Mouse (Mus musculus): Measurements from ENCODE around the gene Hectd2. TPM values are rescaled to one million over a fixed set of nuclear protein-coding genes. Genes with fewer than 3 reads are reported as not detected.

The Hectd2 gene
- 0.12 and 0.39 TPM in 2 replicates for total RNA-seq (2012; rRNA removed)
- polyA plus RNA-seq (2012; ENCODE audit: insufficient read depth in 1 of 2, insufficient read length in 2 of 2, low read depth in 1 of 2, low replicate concordance in 2 of 2, missing spikeins in 1 of 2): 1 to 10 TPM in 1 of 2 experiments, not detected in 1; 2.0 TPM

DNA sequence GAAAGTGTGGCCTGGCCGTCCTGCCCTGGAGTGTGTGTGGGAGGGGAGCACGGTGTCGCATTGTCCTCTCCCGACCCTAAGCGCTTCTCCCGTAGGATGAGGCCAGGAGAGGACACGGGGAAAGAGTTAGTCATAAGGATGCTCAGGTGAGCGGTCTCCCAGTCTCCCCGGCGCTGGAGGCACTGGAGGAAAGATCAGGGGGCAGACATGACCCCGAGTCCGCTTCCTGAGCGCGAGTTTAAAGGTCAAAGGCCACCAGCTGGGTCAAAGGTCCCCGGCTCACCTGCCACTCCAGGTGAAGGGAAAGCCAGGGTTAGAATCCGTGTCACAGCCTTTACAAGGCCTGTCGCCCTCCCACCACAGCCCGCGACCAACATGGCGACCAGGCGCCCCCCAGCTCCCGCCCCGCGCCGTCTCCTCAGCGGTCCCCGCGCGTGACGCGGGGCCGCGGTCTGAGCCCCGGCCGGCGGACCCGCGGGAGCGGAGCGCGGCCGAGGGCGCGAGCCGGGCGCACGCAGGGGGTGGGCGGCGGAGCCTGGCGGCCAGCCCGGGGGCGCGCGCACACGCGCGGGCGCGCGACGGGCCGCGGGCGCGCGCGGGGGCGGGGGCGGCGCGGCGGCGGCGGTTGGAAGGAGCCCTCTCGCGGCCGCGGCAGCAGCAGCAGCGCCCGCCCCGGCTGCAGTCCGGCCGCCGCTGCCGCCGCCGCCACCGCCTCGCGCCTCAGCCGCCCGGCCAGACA, at the start of gene Hectd2:
Gene Hectd2, plus strand, starts transcription at position 594 of the 739 bp plus-strand sequence.
- peak within 1 kb of the TSS; percentile 74 to 92 for H3K4me3 ChIP-seq (ENCODE audit: control insufficient read depth in 1 of 2, insufficient read depth in 1 of 2, low read depth in 2 of 2, low read length in 2 of 2)
- no peak for TF ChIP-seq POLR2AphosphoS2 (IDR thresholded peaks at IDR 0.05; ENCODE audit: low read length)
- peak in 1 of 3 experiments; percentile 46; a peak in 3 of 6 replicates for TF ChIP-seq CTCF (IDR thresholded peaks at IDR 0.05 in 2 of 3, conservative IDR thresholded peaks at IDR 0.05 in 1 of 3; ENCODE audit: control insufficient read depth in 1 of 3, insufficient read depth in 1 of 3, low read depth in 2 of 3, low read length in 3 of 3, poor library complexity in 1 of 3, severe bottlenecking in 1 of 3)

DNA sequence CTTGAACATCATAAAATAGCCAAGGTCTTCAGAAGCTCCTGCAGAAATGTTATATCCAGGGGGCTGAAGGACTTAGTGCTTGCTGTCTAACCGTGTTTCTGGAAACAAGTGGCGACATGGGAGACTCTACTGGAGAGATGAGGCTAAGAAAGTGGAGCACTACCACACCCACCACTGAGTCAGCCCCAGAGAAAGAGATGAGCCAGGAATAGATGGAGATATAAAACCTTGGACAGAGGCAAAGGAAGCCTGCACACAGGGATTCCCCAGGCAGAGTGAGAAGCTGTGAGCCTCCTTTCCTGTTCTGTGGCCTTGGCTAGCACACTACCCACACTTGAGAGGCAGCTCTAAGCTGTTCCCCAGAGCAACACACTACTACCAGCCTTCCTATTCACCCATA, 49.7 kb upstream of the Hectd2 start:
- H3K36me3 ChIP-seq (ENCODE audit: control insufficient read depth in 1 of 2, insufficient read depth in 2 of 2, low read length in 2 of 2): no peaks in the 10 kb centered on the region
- no peak for DNase-seq (ENCODE audit: low read depth, low spot score)
- H3K9ac ChIP-seq (ENCODE audit: control insufficient read depth, low read depth, low read length, poor library complexity, severe bottlenecking): no peak overlapping the region
- H3K27ac ChIP-seq (ENCODE audit: control insufficient read depth, low read depth, low read length): no peak overlapping the region
- H3K4me1 ChIP-seq (ENCODE audit: control insufficient read depth in 1 of 2, insufficient read depth in 2 of 2, low read length in 2 of 2): no peaks in the 10 kb centered on the region
- H3K4me3 ChIP-seq (ENCODE audit: control insufficient read depth in 1 of 2, insufficient read depth in 1 of 2, low read depth in 2 of 2, low read length in 2 of 2): no peak overlapping the region
- TF ChIP-seq E2F4 (IDR thresholded peaks at IDR 0.05; ENCODE audit: borderline replicate concordance, low read depth, low read length) (no peak), ZKSCAN1 (IDR thresholded peaks at IDR 0.05; ENCODE audit: low read depth, low read length) (no peak), CTCF (IDR thresholded peaks at IDR 0.05 in 2 of 3, conservative IDR thresholded peaks at IDR 0.05 in 1 of 3; ENCODE audit: control insufficient read depth in 1 of 3, insufficient read depth in 1 of 3, low read depth in 2 of 3, low read length in 3 of 3, poor library complexity in 1 of 3, severe bottlenecking in 1 of 3) (no peak), MXI1 (IDR thresholded peaks at IDR 0.05; ENCODE audit: low read depth, low read length) (no peak), POLR2AphosphoS5 (IDR thresholded peaks at IDR 0.05; ENCODE audit: borderline replicate concordance, low read depth, low read length) (no peak), MAX (IDR thresholded peaks at IDR 0.05; ENCODE audit: low read length) (no peak), TBP (IDR thresholded peaks at IDR 0.05; ENCODE audit: low read depth, low read length) (no peak), TCF12 (IDR thresholded peaks at IDR 0.05; ENCODE audit: low read depth, low read length) (no peak), USF1 (IDR thresholded peaks at IDR 0.05; ENCODE audit: low read depth, low read length) (no peak), JUND (IDR thresholded peaks at IDR 0.05; ENCODE audit: low read depth, low read length) (no peak), GABPA (IDR thresholded peaks at IDR 0.05; ENCODE audit: low read depth, low read length) (no peak), POLR2AphosphoS2 (IDR thresholded peaks at IDR 0.05; ENCODE audit: low read length) (no peak), ZC3H11A (IDR thresholded peaks at IDR 0.05; ENCODE audit: low read depth, low read length) (no peak), CHD2 (IDR thresholded peaks at IDR 0.05; ENCODE audit: low read length) (no peak), ETS1 (IDR thresholded peaks at IDR 0.05; ENCODE audit: low read depth, low read length) (no peak), CHD1 (IDR thresholded peaks at IDR 0.05; ENCODE audit: low read depth, low read length) (no peak)
- H3K79me2 ChIP-seq (ENCODE audit: control insufficient read depth, insufficient read depth, low read length, poor library complexity): no peaks in the 10 kb centered on the region
- no peaks in the 10 kb centered on the region for H3K9me3 ChIP-seq (replicated peaks; ENCODE audit: insufficient read depth, low read length)
- peaks cover 0 to 1% of the 10 kb centered on the region in 2 experiments; a peak in 1 of 4 replicates for H3K27me3 ChIP-seq (ENCODE audit: control insufficient read depth in 1 of 2, insufficient read depth in 2 of 2, low read length in 2 of 2)

More for the DNA sequence above, at the start of gene Hectd2:
- no peaks in the 10 kb centered on the region; a peak in 1 of 4 replicates for H3K4me1 ChIP-seq (ENCODE audit: control insufficient read depth in 1 of 2, insufficient read depth in 2 of 2, low read length in 2 of 2)
- no peaks in the 10 kb centered on the region; the same call in 1 of the 2 replicates for H3K79me2 ChIP-seq (ENCODE audit: control insufficient read depth, insufficient read depth, low read length, poor library complexity)
- H3K9ac ChIP-seq (ENCODE audit: control insufficient read depth, low read depth, low read length, poor library complexity, severe bottlenecking): peak within 1 kb of the TSS; percentile 81
- no peak within 1 kb of the TSS for H3K27ac ChIP-seq (ENCODE audit: control insufficient read depth, low read depth, low read length)
- peak; percentile 33 for DNase-seq (ENCODE audit: low read depth, low spot score)
- H3K9me3 ChIP-seq (replicated peaks; ENCODE audit: insufficient read depth, low read length): no peaks in the 10 kb centered on the region
- H3K27me3 ChIP-seq (ENCODE audit: control insufficient read depth in 1 of 2, insufficient read depth in 2 of 2, low read length in 2 of 2): peaks cover 13 to 30% of the 10 kb centered on the region in 2 experiments
- peaks cover 0 to 2% of the 10 kb centered on the region in 2 experiments; a peak in 1 of 4 replicates for H3K36me3 ChIP-seq (ENCODE audit: control insufficient read depth in 1 of 2, insufficient read depth in 2 of 2, low read length in 2 of 2)
